Mouse (Mus musculus): Measurements from ENCODE around the gene Ddo. TPM values are rescaled to one million over a fixed set of nuclear protein-coding genes. Genes with fewer than 3 reads are reported as not detected.
A peak's percentile ranks its signal among the peaks of the same experiment; 100 is the strongest.

Ddo gene
- polyA plus RNA-seq, 1 experiment from 2014 or later = 0.22 TPM

DNA sequence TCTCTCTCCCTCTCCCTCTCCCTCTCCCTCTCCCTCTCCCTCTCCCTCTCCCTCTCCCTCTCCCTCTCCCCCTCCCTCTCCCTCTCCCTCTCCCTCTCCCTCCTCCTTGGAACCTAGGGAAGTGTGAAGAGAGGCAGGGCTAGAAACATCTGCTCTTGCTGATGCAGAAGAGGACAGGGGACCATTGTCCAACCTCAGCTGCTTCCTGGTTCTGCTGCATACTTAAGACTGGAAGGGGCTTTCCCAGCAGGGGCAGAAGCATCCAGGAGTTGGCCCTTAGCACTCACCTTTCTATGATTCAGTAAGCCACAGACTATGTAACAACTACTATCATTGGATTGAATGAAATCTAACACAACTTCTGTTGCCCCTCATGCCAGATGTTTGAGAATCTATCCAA lies 38.8 kb downstream of the Ddo start:
- no peak overlapping the region for H3K27ac ChIP-seq
- no peaks in the 10 kb centered on the region for H3K4me1 ChIP-seq
- no peak overlapping the region for H3K4me3 ChIP-seq
- H3K4me2 ChIP-seq (replicated peaks) = no peak overlapping the region
- H3K9me3 ChIP-seq = no peaks in the 10 kb centered on the region
- H3K27me3 ChIP-seq = no peaks in the 10 kb centered on the region
- ATAC-seq (ENCODE audit: insufficient number of reproducible peaks, insufficient read depth, low FRiP score, low TSS enrichment) = no peak
- no peaks in the 10 kb centered on the region for H3K36me3 ChIP-seq
- H3K9ac ChIP-seq = no peak overlapping the region

GRCm38 (mm10) chr10:40672587-40673296 lies 42.9 kb downstream of the Ddo start:
- no peaks in the 10 kb centered on the region for H3K27me3 ChIP-seq
- WGBS = 62% methylated on average over 8 of the region's 8 CpGs
- no peaks in the 10 kb centered on the region for H3K4me1 ChIP-seq
- H3K4me3 ChIP-seq = no peak overlapping the region
- no peaks in the 10 kb centered on the region for H3K9me3 ChIP-seq
- H3K27ac ChIP-seq = no peak overlapping the region
- no peak overlapping the region for H3K4me2 ChIP-seq (replicated peaks)
- no peaks in the 10 kb centered on the region for H3K36me3 ChIP-seq
- 0 out of 2 replicates have a peak, but pooled peaks have one; percentile 56 for ATAC-seq (ENCODE audit: insufficient number of reproducible peaks, insufficient read depth, low FRiP score, low TSS enrichment)
- H3K9ac ChIP-seq = peak overlapping the region; percentile 4; the same call in 1 of the 2 replicates

- Histone ChIP-seq H3K9me3 (no peaks in the 10 kb centered on the region), H3K27ac (no peak overlapping the region), H3K27me3 (no peaks in the 10 kb centered on the region), H3K36me3 (no peaks in the 10 kb centered on the region), H3K4me3 (no peak overlapping the region), H3K4me2 (replicated peaks) (no peak overlapping the region), H3K4me1 (no peaks in the 10 kb centered on the region), H3K9ac (no peak overlapping the region)
- ATAC-seq (ENCODE audit: insufficient number of reproducible peaks, insufficient read depth, low FRiP score, low TSS enrichment) = no peak
- WGBS = 58% methylated on average over 7 of the region's 7 CpGs
Observed at GRCm38 (mm10) chr10:40673297-40673665, 43.5 kb downstream of the Ddo start.

DNA sequence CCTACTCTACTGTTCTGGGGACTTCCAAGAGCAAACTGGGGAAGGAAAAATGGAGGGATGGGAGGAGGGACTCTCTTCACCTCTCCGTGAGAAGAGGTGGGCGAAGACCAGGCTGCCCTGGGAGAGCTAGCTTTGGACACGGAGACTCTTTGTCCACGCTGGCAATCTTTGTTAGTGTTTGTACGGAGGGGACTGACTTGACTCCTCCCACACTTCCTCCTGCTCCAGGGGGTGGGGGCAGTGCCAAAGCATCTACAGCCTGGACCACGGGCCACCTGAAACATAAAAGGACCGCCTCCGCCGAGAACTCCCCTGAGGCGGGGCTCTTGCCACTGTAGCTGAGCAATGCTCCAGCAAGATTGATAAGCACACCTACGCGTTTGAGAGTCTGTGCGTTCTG lies 44.3 kb downstream of the Ddo start:
- no peaks in the 10 kb centered on the region for H3K9me3 ChIP-seq
- H3K36me3 ChIP-seq = no peaks in the 10 kb centered on the region
- peak overlapping the region; percentile 22 for H3K4me3 ChIP-seq
- peak overlapping the region; percentile 52 for H3K4me2 ChIP-seq (replicated peaks)
- no peaks in the 10 kb centered on the region for H3K4me1 ChIP-seq
- no peak for ATAC-seq (ENCODE audit: insufficient number of reproducible peaks, insufficient read depth, low FRiP score, low TSS enrichment)
- H3K27ac ChIP-seq = no peak overlapping the region
- no peaks in the 10 kb centered on the region for H3K27me3 ChIP-seq
- 0 out of 2 replicates have a peak overlapping the region, but pooled peaks have one; percentile 8 for H3K9ac ChIP-seq
- 4% methylated on average over 13 of the region's 13 CpGs for WGBS

DNA sequence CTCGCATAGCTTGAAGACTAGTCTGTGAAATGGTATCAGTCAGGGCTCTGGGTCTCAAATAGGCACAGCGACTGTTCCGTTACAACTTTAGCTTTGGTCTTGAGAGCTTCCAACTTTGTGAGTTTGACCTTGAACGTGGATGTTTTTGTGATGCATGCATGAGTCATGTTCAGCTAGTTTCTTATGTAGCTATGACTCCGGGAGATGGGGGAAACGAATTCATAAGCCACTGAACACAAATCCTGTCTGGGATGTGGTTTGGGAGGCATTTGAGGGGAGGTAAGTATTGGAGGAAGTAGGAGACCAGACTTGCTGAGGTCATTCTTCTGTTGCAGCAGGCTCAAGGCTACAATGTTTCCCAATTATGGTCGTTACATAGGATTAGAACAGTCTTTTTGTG lies 46.1 kb downstream of the Ddo start:
- ATAC-seq (ENCODE audit: insufficient number of reproducible peaks, insufficient read depth, low FRiP score, low TSS enrichment) = no peak
- H3K9ac ChIP-seq = no peak overlapping the region
- H3K27ac ChIP-seq = no peak overlapping the region
- no peak overlapping the region for H3K4me2 ChIP-seq (replicated peaks)
- no peaks in the 10 kb centered on the region for H3K27me3 ChIP-seq
- H3K9me3 ChIP-seq = no peaks in the 10 kb centered on the region
- no peaks in the 10 kb centered on the region for H3K4me1 ChIP-seq
- no peak overlapping the region for H3K4me3 ChIP-seq
- WGBS = 83% methylated on average over 7 of the region's 7 CpGs
- no peaks in the 10 kb centered on the region for H3K36me3 ChIP-seq

DNA sequence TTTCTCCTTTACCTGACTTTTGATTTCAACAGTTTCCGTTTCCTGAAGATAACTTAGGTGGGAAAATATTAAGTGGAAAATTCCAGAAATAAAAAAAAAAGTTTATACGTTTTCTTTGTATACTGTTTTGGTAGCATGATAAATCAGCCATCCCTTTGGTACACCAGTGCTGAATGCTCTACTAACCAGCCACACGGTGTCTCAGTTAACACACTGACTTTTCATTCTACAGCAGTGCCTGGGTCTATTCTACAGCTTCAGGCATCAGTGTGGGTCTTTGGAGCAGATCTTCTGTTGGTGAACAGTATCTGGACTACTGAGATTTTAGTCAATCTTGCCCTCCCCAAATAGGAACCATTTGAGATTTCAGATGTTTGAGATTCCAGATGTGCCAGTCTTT lies 48.7 kb downstream of the Ddo start:
- H3K27ac ChIP-seq = no peak overlapping the region
- no peak overlapping the region for H3K4me3 ChIP-seq
- H3K36me3 ChIP-seq = no peaks in the 10 kb centered on the region
- H3K27me3 ChIP-seq = no peaks in the 10 kb centered on the region
- no peak for ATAC-seq (ENCODE audit: insufficient number of reproducible peaks, insufficient read depth, low FRiP score, low TSS enrichment)
- no peak overlapping the region for H3K4me2 ChIP-seq (replicated peaks)
- H3K9ac ChIP-seq = no peak overlapping the region
- WGBS = 79% methylated on average over 3 of the region's 3 CpGs
- H3K9me3 ChIP-seq = no peaks in the 10 kb centered on the region
- 0 out of 2 replicates have a peak, but pooled peaks cover 6% of the 10 kb centered on the region for H3K4me1 ChIP-seq

DNA sequence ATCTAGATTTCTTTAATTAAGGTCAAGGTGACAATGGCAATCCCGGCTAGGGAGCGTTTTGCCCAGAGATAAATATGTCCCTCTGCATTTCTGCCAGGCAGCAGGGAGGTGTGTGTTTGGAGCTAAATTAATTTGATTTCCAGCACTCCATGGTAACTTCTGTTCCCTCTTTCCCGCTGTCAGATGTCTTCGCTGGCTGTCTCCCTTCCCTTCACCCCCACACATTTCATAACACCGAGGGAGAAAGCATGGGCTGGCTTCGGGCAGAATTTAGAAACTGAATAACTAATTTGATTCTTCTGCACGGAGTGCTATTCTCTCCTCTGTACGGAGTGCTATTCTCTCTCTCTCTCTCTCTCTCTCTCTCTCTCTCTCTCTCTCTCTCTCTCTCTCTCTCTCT lies 52.7 kb downstream of the Ddo start:
- Histone ChIP-seq H3K9me3 (no peaks in the 10 kb centered on the region), H3K4me2 (replicated peaks) (peak overlapping the region; percentile 99), H3K9ac (no peak overlapping the region), H3K4me3 (no peak overlapping the region), H3K36me3 (no peaks in the 10 kb centered on the region), H3K27me3 (no peaks in the 10 kb centered on the region), H3K27ac (no peak overlapping the region), H3K4me1 (peaks cover 10% of the 10 kb centered on the region)
- ATAC-seq (ENCODE audit: insufficient number of reproducible peaks, insufficient read depth, low FRiP score, low TSS enrichment) = no peak
- WGBS = 31% methylated on average over 8 of the region's 8 CpGs

DNA sequence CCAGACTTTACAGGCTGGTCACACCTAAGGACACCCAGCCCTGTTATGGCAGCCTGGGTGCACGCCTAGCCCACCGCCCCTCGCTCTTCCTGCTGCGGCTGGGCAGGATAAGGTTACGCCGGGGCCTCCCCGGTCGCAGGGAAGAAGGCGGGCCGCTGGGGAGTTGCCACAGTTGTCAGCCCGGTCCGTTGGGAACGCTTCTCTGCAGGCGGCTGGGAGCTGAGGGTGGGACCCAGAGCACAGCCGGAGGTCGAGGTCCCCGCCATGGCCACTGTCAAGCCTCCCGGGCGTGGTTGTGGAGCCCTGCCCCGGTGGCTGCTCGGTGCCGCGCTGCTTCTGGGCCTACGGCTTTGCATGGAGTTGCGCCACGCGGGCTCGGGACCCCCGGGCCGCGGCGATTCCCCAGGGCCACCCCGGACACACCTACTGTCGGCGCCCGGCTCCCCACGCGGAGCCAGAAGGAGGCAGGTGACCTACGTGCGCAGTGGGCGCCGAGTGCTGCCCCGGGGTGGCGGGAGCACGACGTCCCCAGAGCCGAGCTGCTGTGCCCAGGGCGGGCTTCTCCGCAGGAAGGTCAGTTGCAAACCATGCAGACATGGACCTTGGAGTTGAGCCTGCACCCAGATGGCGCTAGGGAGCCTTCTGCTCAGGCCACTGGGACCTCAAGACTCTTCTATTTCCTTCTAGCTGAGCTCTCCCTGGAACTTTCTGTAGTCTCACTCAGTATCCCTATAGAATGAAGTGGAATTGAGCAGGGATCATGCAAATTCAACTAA lies 53.5 kb downstream of the Ddo start, which contains the start of gene Mettl24:
Gene Mettl24, plus strand, starts transcription at position 191 of the 776 bp plus-strand sequence.
- no peaks in the 10 kb centered on the region for H3K36me3 ChIP-seq
- peak within 1 kb of the TSS; percentile 60 for H3K4me3 ChIP-seq
- H3K9me3 ChIP-seq = no peaks in the 10 kb centered on the region
- no peak within 1 kb of the TSS for H3K27ac ChIP-seq
- under 1% methylated on average over 50 of the region's 50 CpGs for WGBS
- peak within 1 kb of the TSS; percentile 67 for H3K9ac ChIP-seq
- H3K4me2 ChIP-seq (replicated peaks) = peak within 1 kb of the TSS; percentile 99
- no peaks in the 10 kb centered on the region for H3K27me3 ChIP-seq
- H3K4me1 ChIP-seq = peaks cover 10% of the 10 kb centered on the region
- ATAC-seq (ENCODE audit: insufficient number of reproducible peaks, insufficient read depth, low FRiP score, low TSS enrichment) = peak; percentile 76; the same call in 1 of the 2 replicates

DNA sequence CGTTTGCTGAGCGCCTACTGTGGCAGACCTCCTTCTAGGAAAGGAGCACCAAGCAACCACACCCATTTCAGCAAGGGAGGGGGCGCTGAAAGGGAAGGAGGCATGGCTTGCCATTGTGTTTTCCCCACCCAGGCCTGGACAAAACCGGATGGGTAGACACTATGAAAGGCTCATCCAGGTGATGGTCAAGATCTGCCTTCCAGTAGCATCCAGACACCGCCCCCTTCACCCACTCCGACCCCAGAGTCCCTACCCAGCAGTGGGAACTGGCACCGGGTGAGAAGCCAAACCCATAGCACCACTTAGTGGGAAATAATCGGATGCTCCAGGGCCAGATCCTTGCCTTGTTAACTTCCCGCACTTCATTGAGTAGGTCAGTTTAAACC lies 54.0 kb downstream of the Ddo start:
- H3K4me3 ChIP-seq = peak overlapping the region; percentile 60
- no peak for ATAC-seq (ENCODE audit: insufficient number of reproducible peaks, insufficient read depth, low FRiP score, low TSS enrichment)
- 53% methylated on average over 9 of the region's 9 CpGs for WGBS
- H3K4me2 ChIP-seq (replicated peaks) = peak overlapping the region; percentile 99
- no peaks in the 10 kb centered on the region for H3K9me3 ChIP-seq
- 0 out of 2 replicates have a peak overlapping the region, but pooled peaks have one; percentile 67 for H3K9ac ChIP-seq
- no peak overlapping the region for H3K27ac ChIP-seq
- no peaks in the 10 kb centered on the region for H3K36me3 ChIP-seq
- H3K4me1 ChIP-seq = peaks cover 10% of the 10 kb centered on the region
- H3K27me3 ChIP-seq = no peaks in the 10 kb centered on the region

DNA sequence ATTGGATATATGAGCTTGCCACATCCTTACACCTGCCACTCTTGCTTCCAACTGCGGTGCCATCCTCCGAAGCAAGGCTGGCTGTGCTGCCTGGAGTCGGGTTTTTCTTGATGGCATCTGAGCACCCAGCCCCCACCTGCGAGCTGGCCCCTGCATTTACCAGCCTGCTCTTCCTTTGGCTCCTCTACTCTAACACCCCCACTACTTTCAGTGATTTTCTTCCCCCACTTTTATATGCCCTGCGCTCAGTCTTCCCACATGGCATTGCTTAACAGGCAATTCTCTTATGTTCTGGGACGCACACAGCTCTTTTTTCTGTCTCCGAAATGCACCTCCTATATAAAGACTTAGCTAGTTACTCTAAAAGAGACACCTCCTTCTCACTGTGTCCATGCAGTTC lies 54.5 kb downstream of the Ddo start:
- ATAC-seq (ENCODE audit: insufficient number of reproducible peaks, insufficient read depth, low FRiP score, low TSS enrichment) = no peak
- Histone ChIP-seq H3K4me2 (replicated peaks) (no peak overlapping the region), H3K27ac (no peak overlapping the region), H3K4me3 (no peak overlapping the region), H3K36me3 (no peaks in the 10 kb centered on the region), H3K9ac (no peak overlapping the region), H3K9me3 (no peaks in the 10 kb centered on the region), H3K4me1 (peaks cover 10% of the 10 kb centered on the region), H3K27me3 (no peaks in the 10 kb centered on the region)
- 86% methylated on average over 7 of the region's 7 CpGs for WGBS

- WGBS = 44% methylated on average over 8 of the region's 8 CpGs
- no peak overlapping the region for H3K4me2 ChIP-seq (replicated peaks)
Observed at GRCm38 (mm10) chr10:40685641-40686040, 55.8 kb downstream of the Ddo start.

GRCm38 (mm10) chr10:40686976-40687375 lies 57.2 kb downstream of the Ddo start:
- Histone ChIP-seq H3K27ac (no peak overlapping the region), H3K9ac (no peak overlapping the region), H3K4me2 (replicated peaks) (no peak overlapping the region), H3K9me3 (0 out of 2 replicates have a peak, but pooled peaks cover 4% of the 10 kb centered on the region), H3K4me3 (no peak overlapping the region), H3K36me3 (no peaks in the 10 kb centered on the region), H3K27me3 (no peaks in the 10 kb centered on the region), H3K4me1 (peaks cover 10% of the 10 kb centered on the region)
- WGBS = 92% methylated on average over 4 of the region's 4 CpGs
- ATAC-seq (ENCODE audit: insufficient number of reproducible peaks, insufficient read depth, low FRiP score, low TSS enrichment) = no peak

More at GRCm38 (mm10) chr10:40685641-40686040, 55.8 kb downstream of the Ddo start:
- no peak overlapping the region for H3K4me3 ChIP-seq
- no peak overlapping the region for H3K9ac ChIP-seq
- H3K27me3 ChIP-seq = no peaks in the 10 kb centered on the region
- H3K27ac ChIP-seq = no peak overlapping the region
- H3K36me3 ChIP-seq = no peaks in the 10 kb centered on the region
- no peak for ATAC-seq (ENCODE audit: insufficient number of reproducible peaks, insufficient read depth, low FRiP score, low TSS enrichment)
- H3K4me1 ChIP-seq = peaks cover 10% of the 10 kb centered on the region
- 0 out of 2 replicates have a peak, but pooled peaks cover 4% of the 10 kb centered on the region for H3K9me3 ChIP-seq

Data from embryonic facial prominence, embryonic 12.5 days (tissue).